Mouse (Mus musculus) forebrain, embryonic 15.5 days (tissue): ENCODE data around the gene Cyp2j13. TPM values are rescaled to one million over a fixed set of nuclear protein-coding genes. Genes with fewer than 3 reads are reported as not detected.
A peak's percentile ranks its signal among the peaks of the same experiment; 100 is the strongest.
"Not testable (repeated sequence)": the region's sequence is repeated elsewhere in the genome, so short reads cannot be mapped to it uniquely, and the experiment has no call there.

Experiments used
- ATAC-seq: fragments of 200-750 bp; cut with Nextera tagmentation; replicated peaks from 2 replicates; pipeline ENCODE4 v1.8.0; 2017; ENCODE audit warnings: mild to moderate bottlenecking, moderate TSS enrichment, moderate library complexity
- H3K27ac ChIP-seq: fragments of 300-500 bp; sonication (generic); replicated peaks from 2 replicates; pipeline ENCODE4 v1.5.1; 2015; ENCODE audit warnings: mild to moderate bottlenecking, inconsistent platforms
- H3K27me3 ChIP-seq: fragments of 300-500 bp; sonication (generic); 2 replicates; pipeline ENCODE4 v1.6.1; 2015; ENCODE audit warnings: inconsistent platforms
- H3K36me3 ChIP-seq: fragments of 300-500 bp; sonication (generic); 2 replicates; pipeline ENCODE4 v1.6.1; 2015; ENCODE audit warnings: mild to moderate bottlenecking, inconsistent platforms
- H3K4me1 ChIP-seq: fragments of 300-500 bp; sonication (generic); 2 replicates; pipeline ENCODE4 v1.6.1; 2015; ENCODE audit warnings: inconsistent platforms
- H3K4me2 ChIP-seq: fragments of 300-500 bp; sonication (generic); replicated peaks from 2 replicates; pipeline ENCODE4 v1.6.1; 2015; ENCODE audit warnings: mild to moderate bottlenecking, inconsistent platforms
- H3K4me3 ChIP-seq: fragments of 300-500 bp; sonication (generic); 2 replicates; pipeline ENCODE4 v1.5.1; 2015; ENCODE audit warnings: mild to moderate bottlenecking, inconsistent platforms
- H3K9ac ChIP-seq: fragments of 300-500 bp; sonication (generic); replicated peaks from 2 replicates; pipeline ENCODE4 v1.6.1; 2015; ENCODE audit warnings: mild to moderate bottlenecking, inconsistent platforms
- H3K9me3 ChIP-seq: fragments of 300-500 bp; sonication (generic); 2 replicates; pipeline ENCODE4 v1.6.1; 2016; ENCODE audit warnings: inconsistent platforms
- whole genome bisulfite sequencing: fragments of 180-500 bp; shearing (Covaris S2); methylation state at CpG from one replicate; pipeline ENCODE4 v1.1.7; 2015; ENCODE audit warnings: mixed read lengths; 5-methylcytosine and 5-hydroxymethylcytosine counted together
- polyA plus RNA-seq: library from polyadenylated mRNA; unstranded; fragments of >200 nt; fragmentation: Nextera tagmentation; extraction: Ambion mirVana; gene quantifications from 2 replicates; pipeline ENCODE4 v1.2.1, GENCODE M21; 2015

Gene Cyp2j13
- polyA plus RNA-seq: 0.10 and 0.14 TPM in 2 replicates

DNA sequence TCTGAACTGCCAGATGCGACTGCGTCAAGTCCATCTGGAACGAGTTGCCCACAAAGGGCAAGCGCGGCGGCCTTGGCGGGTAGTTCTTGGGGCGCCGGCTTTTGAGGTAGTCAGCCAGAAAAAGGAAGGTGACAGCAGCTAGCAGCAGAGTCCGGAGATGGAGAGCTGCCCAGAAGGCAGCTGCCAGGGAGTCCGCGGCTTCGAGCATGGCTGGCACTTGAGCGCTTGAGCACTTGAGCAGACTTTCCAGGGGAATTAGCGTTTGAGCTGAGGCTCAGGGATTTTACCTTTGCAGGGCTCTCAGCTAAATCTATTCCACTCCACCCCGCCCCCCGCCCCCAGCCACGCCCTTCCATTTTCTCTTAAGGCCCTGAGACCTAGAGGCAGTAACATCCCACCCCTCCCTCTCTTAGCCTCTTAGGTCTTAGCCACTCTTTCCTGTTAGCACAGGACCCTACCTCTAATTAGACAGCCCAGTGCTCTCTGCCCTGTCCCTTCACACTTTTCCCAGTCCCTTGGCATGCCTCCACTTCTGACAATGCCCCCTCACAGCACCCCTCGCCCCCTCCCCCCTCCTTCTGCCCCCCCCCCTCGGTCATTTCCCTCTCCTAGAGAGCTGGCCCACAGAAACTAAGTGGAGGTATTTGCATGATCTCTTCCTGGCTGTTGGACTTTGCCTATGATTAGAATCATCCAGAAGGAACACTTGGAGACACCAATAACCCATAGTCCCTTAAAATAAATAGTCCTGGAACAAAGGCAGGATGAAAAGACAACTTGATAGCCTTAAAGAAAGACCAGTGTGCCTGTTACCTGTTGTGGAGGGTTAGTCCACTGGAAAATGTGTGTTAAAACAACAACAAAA lies at the start of gene Cyp2j13:
Gene Cyp2j13 (minus strand): TSS at position 286 of the 865 bp plus-strand sequence.
- no peak within 1 kb of the TSS; the same call in 1 of the 2 replicates for H3K9ac ChIP-seq
- no peaks in the 10 kb centered on the region for H3K27me3 ChIP-seq
- H3K4me3 ChIP-seq: peak within 1 kb of the TSS; percentile 25
- H3K4me2 ChIP-seq: peak within 1 kb of the TSS; percentile 46
- 6% methylated on average over 20 of the region's 20 CpGs for WGBS
- H3K27ac ChIP-seq: no peak within 1 kb of the TSS
- H3K9me3 ChIP-seq: no peaks in the 10 kb centered on the region
- H3K36me3 ChIP-seq: no peaks in the 10 kb centered on the region
- peaks cover 8% of the 10 kb centered on the region for H3K4me1 ChIP-seq
- ATAC-seq: peak; percentile 94

DNA sequence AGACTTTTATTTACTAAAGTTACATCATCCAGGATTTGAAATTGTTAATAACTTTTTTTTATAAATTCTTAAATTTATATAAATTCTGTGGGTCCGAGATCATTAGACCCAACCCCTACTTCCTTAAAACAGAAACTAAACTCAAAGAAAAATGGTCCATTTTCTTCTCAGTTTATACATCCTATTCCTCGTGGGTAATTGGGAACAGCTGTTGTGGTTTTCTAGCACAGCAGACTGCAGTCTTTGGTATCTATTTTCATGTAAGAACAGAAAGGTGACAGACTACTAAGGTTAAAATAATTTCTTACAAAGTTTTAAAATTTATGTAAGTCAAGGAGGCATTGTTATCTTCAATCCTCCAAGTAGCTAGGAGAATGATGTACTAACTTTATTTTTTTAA lies 19.5 kb upstream of the Cyp2j13 start:
- Histone ChIP-seq H3K9ac (no peak overlapping the region), H3K4me1 (no peaks in the 10 kb centered on the region), H3K27me3 (no peaks in the 10 kb centered on the region), H3K4me3 (no peak overlapping the region), H3K36me3 (no peaks in the 10 kb centered on the region), H3K27ac (no peak overlapping the region), H3K9me3 (no peaks in the 10 kb centered on the region), H3K4me2 (no peak overlapping the region)
- 78% methylated on average over 2 of the region's 2 CpGs for WGBS
- ATAC-seq: no peak

DNA sequence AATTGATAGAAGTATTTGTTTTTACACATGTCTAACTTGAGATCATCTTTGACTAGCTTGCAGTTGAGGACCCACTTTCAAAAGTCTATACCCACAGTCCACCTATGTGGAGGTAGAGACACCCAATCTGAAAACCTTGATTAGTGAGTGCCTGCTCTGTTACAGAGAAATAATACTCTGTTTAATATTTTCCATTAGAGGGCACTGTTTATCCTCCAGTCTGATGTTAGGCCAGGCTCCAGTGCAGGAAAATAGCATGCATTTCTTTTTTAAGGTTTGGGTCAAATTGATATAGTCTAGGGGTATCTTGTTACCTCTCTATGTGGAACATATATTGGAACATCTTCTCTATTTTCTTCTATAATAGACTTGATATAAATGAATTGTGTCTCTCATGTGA lies 14.5 kb upstream of the Cyp2j13 start:
- Histone ChIP-seq H3K4me1 (no peaks in the 10 kb centered on the region), H3K9ac (no peak overlapping the region), H3K9me3 (no peaks in the 10 kb centered on the region), H3K27me3 (no peaks in the 10 kb centered on the region), H3K36me3 (no peaks in the 10 kb centered on the region), H3K27ac (no peak overlapping the region), H3K4me3 (no peak overlapping the region), H3K4me2 (no peak overlapping the region)
- no peak for ATAC-seq

DNA sequence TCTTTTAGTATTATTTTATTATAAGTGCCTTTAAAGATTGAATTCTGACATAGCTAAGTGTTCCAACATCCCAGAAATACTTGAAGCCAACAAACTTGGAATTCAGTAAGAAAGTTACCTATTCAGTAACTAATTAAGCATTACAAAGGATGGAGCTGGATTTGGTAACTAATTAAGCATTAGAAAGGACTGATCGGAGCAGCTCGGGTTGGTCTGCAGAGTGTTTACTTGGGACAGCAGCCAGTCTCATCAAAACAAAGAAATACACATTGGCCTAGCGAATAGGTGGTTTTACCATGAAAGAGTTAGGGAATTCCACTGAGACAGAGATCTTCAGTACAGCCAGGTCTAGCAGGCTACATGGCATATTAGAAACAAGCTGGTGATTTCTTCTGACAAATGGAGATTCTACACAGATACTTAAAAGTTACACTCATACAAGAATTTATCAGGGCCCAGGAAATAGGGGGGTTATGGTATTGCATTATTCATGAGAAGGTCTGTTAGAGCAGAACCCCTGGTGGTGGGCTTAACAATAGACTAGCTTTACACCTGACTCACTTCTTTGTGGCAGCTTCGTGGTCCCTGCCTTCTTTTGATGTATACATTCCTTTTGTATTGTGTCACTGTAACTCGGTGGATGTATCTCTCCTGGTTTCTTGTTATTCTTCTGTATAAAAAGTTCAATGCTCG lies 12.2 kb upstream of the Cyp2j13 start:
- WGBS: 14% methylated on average over 6 of the region's 6 CpGs
- H3K4me3 ChIP-seq, H3K27me3 ChIP-seq, H3K4me2 ChIP-seq, H3K27ac ChIP-seq, H3K9ac ChIP-seq, H3K9me3 ChIP-seq, H3K36me3 ChIP-seq, H3K4me1 ChIP-seq, ATAC-seq: not testable (repeated sequence)

DNA sequence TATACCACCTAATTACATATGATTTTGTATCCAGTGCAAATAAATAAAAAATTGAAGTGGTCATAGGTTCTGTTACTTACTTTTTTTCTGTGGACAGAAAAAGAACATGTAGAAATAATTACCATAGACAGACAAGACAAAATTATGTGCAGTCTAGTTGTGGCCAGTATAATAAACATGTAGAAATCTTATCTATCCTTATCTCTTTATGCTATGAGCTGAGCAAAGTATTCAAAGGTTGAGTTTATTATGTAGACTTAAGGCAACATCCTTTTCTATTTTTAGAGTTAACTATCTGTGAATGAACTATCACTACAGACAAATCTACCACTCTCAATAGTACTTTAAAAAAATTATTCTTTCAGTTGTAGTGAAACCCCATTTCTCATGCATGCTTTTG lies 962 bp upstream of the Cyp2j13 start:
- Histone ChIP-seq H3K4me1 (peaks cover 8% of the 10 kb centered on the region), H3K9ac (no peak overlapping the region), H3K27me3 (no peaks in the 10 kb centered on the region), H3K9me3 (no peaks in the 10 kb centered on the region), H3K27ac (no peak overlapping the region), H3K36me3 (no peaks in the 10 kb centered on the region), H3K4me3 (no peak overlapping the region), H3K4me2 (no peak overlapping the region)
- no peak for ATAC-seq

DNA sequence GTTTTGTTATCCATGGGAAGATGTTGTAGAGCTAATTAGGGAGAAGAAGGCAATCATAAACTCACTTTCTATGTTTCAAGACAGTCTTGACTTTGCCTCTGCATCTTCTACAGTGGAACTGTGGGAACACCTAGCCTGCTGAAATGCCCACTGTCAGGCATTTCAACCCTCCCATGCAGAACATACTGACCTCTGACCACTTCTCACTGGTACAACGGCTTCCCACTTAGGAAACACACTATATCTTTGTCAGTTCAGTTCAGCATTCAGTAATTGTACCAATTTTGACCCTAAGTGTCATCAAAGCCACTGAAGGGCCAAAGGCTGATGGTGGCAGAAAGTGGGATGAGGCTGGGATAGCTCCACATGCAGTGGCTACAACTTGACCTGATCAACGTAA lies 15.3 kb downstream of the Cyp2j13 start:
- no peak overlapping the region for H3K4me3 ChIP-seq
- 84% methylated on average over 2 of the region's 2 CpGs for WGBS
- no peak overlapping the region for H3K4me2 ChIP-seq
- ATAC-seq: no peak
- no peaks in the 10 kb centered on the region for H3K4me1 ChIP-seq
- no peak overlapping the region for H3K9ac ChIP-seq
- no peaks in the 10 kb centered on the region for H3K9me3 ChIP-seq
- no peak overlapping the region for H3K27ac ChIP-seq
- no peaks in the 10 kb centered on the region for H3K36me3 ChIP-seq
- H3K27me3 ChIP-seq: no peaks in the 10 kb centered on the region

DNA sequence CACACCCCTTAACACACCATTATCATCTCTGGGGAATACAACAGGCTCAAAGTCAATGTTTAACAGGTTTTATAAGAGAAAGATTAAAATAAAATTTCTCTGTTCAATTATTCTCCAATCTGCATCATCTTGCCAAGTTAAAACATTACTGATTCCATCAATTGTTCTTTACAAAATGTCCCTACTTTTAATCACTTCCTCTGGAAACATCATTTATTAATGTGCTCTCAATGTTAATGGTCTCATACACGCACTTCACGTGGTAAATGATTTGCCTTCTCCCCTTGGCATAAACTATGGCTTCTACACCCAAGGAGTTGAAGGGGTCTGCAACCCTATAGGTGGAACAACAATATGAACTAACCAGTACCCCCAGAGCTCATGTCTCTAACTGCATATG lies 17.2 kb downstream of the Cyp2j13 start:
- WGBS: 86% methylated on average over 2 of the region's 2 CpGs
- Histone ChIP-seq H3K9ac (no peak overlapping the region), H3K4me2 (no peak overlapping the region), H3K27ac (no peak overlapping the region), H3K36me3 (no peaks in the 10 kb centered on the region), H3K4me1 (no peaks in the 10 kb centered on the region), H3K9me3 (no peaks in the 10 kb centered on the region), H3K27me3 (no peaks in the 10 kb centered on the region), H3K4me3 (no peak overlapping the region)
- ATAC-seq: no peak

DNA sequence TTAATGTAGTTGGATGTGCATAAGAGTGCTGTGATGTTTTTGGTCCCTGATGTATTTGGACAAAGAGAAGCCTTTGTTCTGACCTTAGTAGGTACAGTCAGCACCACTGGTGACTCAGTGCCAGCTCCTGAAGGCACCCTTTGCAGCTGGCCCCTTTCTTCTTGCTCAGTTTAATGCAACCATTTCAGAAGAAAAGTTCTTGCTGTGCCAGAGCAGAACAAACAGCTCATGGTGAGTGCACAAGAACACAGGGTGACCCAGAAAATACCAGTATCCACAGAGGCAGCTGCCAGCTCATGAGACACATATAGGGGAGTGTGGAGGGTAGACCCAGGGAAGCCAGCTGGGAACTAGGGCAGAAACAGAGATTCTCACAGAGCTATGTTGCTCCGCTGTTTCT lies 48.9 kb downstream of the Cyp2j13 start:
- H3K4me1 ChIP-seq: peaks cover 12% of the 10 kb centered on the region
- no peak overlapping the region for H3K9ac ChIP-seq
- peaks cover 3% of the 10 kb centered on the region; the same call in 1 of the 2 replicates for H3K36me3 ChIP-seq
- ATAC-seq: peak; percentile 96
- no peaks in the 10 kb centered on the region for H3K27me3 ChIP-seq
- no peak overlapping the region for H3K4me2 ChIP-seq
- H3K4me3 ChIP-seq: no peak overlapping the region
- H3K27ac ChIP-seq: peak overlapping the region; percentile 35; the same call in 1 of the 2 replicates
- WGBS: 38% methylated on average over 1 of the region's 1 CpGs
- H3K9me3 ChIP-seq: no peaks in the 10 kb centered on the region

DNA sequence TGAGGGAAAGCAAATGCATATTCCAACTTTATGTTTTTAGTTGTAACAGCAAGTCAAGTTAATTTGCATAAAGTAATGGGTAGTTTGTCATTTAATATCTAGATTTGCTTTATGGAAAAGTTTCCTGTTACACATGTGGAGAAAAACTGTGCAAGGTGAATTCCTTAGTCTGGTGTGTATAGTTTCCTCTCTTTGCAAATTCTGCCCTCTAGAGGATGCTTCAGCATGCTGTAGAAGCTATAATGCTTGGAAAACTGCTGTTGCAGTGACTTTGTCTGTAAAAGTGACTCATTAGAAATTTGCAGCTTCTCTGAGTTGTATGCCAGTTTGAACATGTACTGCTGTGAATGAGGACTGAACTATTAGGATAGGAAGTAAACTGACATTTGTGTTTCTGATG lies 54.5 kb downstream of the Cyp2j13 start:
- Histone ChIP-seq H3K4me2 (no peak overlapping the region), H3K4me3 (no peak overlapping the region), H3K36me3 (peaks cover 27% of the 10 kb centered on the region), H3K4me1 (no peaks in the 10 kb centered on the region; the same call in 1 of the 2 replicates), H3K27me3 (no peaks in the 10 kb centered on the region), H3K9ac (no peak overlapping the region), H3K27ac (no peak overlapping the region), H3K9me3 (no peaks in the 10 kb centered on the region)
- no peak for ATAC-seq

DNA sequence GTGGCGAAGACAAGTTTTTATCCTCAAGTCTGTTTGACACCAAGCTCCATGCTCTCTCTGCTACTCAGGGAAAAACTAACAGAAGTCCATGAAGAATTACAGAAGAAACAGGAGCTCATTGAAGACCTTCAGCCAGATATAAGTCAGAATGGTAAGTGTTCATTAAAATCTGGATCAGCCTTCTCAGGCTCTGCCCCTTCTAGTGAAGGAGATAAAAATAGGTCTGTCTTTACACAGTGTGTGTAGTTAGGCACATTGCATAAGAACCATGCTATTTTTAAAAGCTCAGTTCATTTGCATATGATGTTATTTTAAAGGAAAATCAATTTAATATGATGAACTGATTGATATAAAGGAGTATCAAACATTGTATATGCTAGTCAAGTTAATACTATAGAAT lies 60.5 kb downstream of the Cyp2j13 start:
- Histone ChIP-seq H3K9me3 (no peaks in the 10 kb centered on the region), H3K4me2 (no peak overlapping the region), H3K4me3 (no peak overlapping the region), H3K4me1 (no peaks in the 10 kb centered on the region), H3K27ac (no peak overlapping the region), H3K27me3 (no peaks in the 10 kb centered on the region), H3K9ac (no peak overlapping the region), H3K36me3 (peaks cover 19% of the 10 kb centered on the region; the same call in 1 of the 2 replicates)
- 96% methylated on average over 1 of the region's 1 CpGs for WGBS
- ATAC-seq: no peak

DNA sequence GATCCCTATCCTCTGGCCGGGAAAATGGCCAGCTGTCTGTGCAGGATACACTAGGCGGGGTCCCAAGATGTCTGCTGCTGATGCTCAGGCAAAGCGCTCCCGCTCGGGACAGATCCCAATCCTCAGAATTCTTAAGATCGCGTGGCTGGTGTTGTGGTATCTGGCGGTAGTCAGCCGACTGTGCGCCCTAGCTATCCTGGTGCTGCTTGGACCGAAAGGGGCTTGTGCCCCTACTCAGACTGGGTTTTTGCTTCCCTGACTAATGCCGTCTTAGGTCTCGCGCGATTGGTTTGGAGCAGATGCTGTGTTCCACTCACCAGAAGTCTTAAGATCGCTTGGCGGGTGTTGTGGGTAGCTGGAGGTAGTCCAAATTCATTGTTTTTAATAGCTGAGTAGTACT lies 95.1 kb downstream of the Cyp2j13 start:
- H3K9me3 ChIP-seq, H3K27me3 ChIP-seq, H3K9ac ChIP-seq, H3K4me3 ChIP-seq, H3K4me2 ChIP-seq, ATAC-seq, H3K27ac ChIP-seq, H3K36me3 ChIP-seq, H3K4me1 ChIP-seq: not testable (repeated sequence)
- 93% methylated on average over 17 of the region's 17 CpGs for WGBS
